Mouse (Mus musculus): ENCODE measurements around the gene B4galt7.
"Not testable (repeated sequence)": the region's sequence is repeated elsewhere in the genome, so short reads cannot be mapped to it uniquely, and the experiment has no call there.

DNA sequence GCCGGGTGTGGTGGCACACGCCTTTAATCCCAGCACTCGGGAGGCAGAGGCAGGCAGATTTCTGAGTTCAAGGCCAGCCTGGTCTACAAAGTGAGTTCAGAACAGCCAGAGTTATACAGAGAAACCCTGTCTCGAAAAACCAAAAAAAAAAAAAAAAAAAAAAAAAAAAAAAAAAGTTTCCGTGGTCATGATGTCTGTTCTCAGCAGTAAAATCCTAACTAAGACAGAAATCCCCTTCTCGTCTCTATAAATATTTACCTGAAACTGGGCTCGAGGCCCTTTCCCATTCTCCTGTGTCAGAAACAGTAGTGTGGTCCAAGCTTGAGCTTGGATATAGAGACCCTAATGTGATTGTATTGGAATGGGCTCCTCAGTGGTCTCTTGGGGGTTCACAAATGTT is 22.8 kb upstream of the B4galt7 start:
- TF ChIP-seq CTCF, EP300 (IDR thresholded peaks at IDR 0.05; ENCODE audit: low read depth): not testable (repeated sequence)
